Mouse (Mus musculus) heart, embryonic 11.5 days (tissue): ENCODE results near the gene Nos1ap. TPM values are rescaled to one million over a fixed set of nuclear protein-coding genes. Genes with fewer than 3 reads are reported as not detected.

Source experiments
- ATAC-seq: fragments of 200-750 bp; cut with Nextera tagmentation; replicated peaks from 2 replicates; pipeline ENCODE4 v1.8.0; 2017; ENCODE audit warnings: moderate library complexity; ENCODE audit not compliant: insufficient number of reproducible peaks, low FRiP score, low TSS enrichment
- H3K27ac ChIP-seq: fragments of 300-500 bp; sonication (generic); 2 replicates; pipeline ENCODE4 v1.5.1; 2014; ENCODE audit warnings: mild to moderate bottlenecking, low read depth, low read length
- H3K27me3 ChIP-seq: fragments of 300-500 bp; sonication (generic); 2 replicates; pipeline ENCODE4 v1.6.1; 2014; ENCODE audit warnings: mild to moderate bottlenecking, low read length, mixed read lengths; ENCODE audit not compliant: control insufficient read depth, insufficient read depth
- H3K36me3 ChIP-seq: fragments of 300-500 bp; sonication (generic); 2 replicates; pipeline ENCODE4 v1.6.1; 2014; ENCODE audit warnings: mild to moderate bottlenecking, low read length, moderate library complexity, mixed read lengths; ENCODE audit not compliant: control insufficient read depth, insufficient read depth
- H3K4me1 ChIP-seq: fragments of 300-500 bp; sonication (generic); 2 replicates; pipeline ENCODE4 v1.6.1; 2014; ENCODE audit warnings: low read length; ENCODE audit not compliant: control insufficient read depth, insufficient read depth
- H3K4me2 ChIP-seq: fragments of 300-500 bp; sonication (generic); 2 replicates; pipeline ENCODE4 v1.6.1; 2014; ENCODE audit warnings: mild to moderate bottlenecking, moderate library complexity
- H3K4me3 ChIP-seq: fragments of 300-500 bp; sonication (generic); 2 replicates; pipeline ENCODE4 v1.5.1; 2014; ENCODE audit warnings: low read depth, low read length
- H3K9ac ChIP-seq: fragments of 300-500 bp; sonication (generic); 2 replicates; pipeline ENCODE4 v1.6.1; 2014; ENCODE audit warnings: mild to moderate bottlenecking, low read depth, low read length, moderate library complexity
- H3K9me3 ChIP-seq: fragments of 300-500 bp; sonication (generic); replicated peaks from 2 replicates; pipeline ENCODE4 v1.6.1; 2016; ENCODE audit warnings: low read length; ENCODE audit not compliant: control insufficient read depth
- WGBS: fragments of 180-500 bp; shearing (Covaris S2); extraction: QIAGEN DNeasy Blood & Tissue Kit; methylation state at CpG from one replicate; pipeline ENCODE4 v1.1.7; 2014; ENCODE audit not compliant: insufficient replicate concordance; 5-methylcytosine and 5-hydroxymethylcytosine counted together
- polyA plus RNA-seq: library from polyadenylated mRNA; unstranded; fragments of >200 nt; fragmentation: Nextera tagmentation; extraction: Ambion mirVana; gene quantifications from 2 replicates; pipeline ENCODE4 v1.2.1, GENCODE M21; 2014

Gene Nos1ap
- polyA plus RNA-seq, 1 experiment from 2014 or later, result 15.5 TPM

GRCm38 (mm10) chr1:170564926-170565325, 24.7 kb downstream of the Nos1ap start:
- no peak overlapping the region for H3K4me3 ChIP-seq
- H3K27ac ChIP-seq, result no peak overlapping the region
- H3K9me3 ChIP-seq, result no peaks in the 10 kb centered on the region
- H3K27me3 ChIP-seq, result no peaks in the 10 kb centered on the region
- 83% methylated on average over 3 of the region's 3 CpGs for whole genome bisulfite sequencing
- ATAC-seq, result no peak
- H3K4me2 ChIP-seq, result no peak overlapping the region
- no peaks in the 10 kb centered on the region for H3K36me3 ChIP-seq
- H3K9ac ChIP-seq, result no peak overlapping the region
- no peaks in the 10 kb centered on the region for H3K4me1 ChIP-seq

GRCm38 (mm10) chr1:170562431-170562830, 27.2 kb downstream of the Nos1ap start:
- no peak overlapping the region for H3K9ac ChIP-seq
- H3K4me1 ChIP-seq, result no peaks in the 10 kb centered on the region
- no peak overlapping the region for H3K27ac ChIP-seq
- no peaks in the 10 kb centered on the region for H3K9me3 ChIP-seq
- 71% methylated on average over 1 of the region's 1 CpGs for WGBS
- H3K4me3 ChIP-seq, result no peak overlapping the region
- no peak overlapping the region for H3K4me2 ChIP-seq
- ATAC-seq, result no peak
- H3K36me3 ChIP-seq, result no peaks in the 10 kb centered on the region
- no peaks in the 10 kb centered on the region for H3K27me3 ChIP-seq

DNA sequence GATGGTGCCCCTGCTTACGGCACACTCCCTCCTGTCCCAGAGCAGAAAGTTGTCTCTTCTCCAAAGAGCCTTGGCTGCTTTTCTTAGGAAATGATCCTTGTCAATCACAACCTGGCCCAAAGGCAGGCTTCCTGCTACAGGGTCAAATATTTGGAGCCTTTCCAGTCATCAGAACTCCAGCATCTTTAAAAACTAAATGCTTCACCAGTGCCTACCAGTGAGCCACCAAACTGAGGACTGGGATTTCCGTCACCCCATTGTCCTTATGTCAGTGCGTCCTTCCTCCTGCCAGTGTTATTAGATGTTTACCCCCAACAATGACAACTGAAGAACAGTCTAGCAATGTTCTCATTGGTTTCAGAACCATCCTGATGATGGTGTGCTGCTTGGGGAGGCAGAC, 28.9 kb downstream of the Nos1ap start:
- no peaks in the 10 kb centered on the region for H3K9me3 ChIP-seq
- no peak overlapping the region for H3K4me2 ChIP-seq
- no peak for ATAC-seq
- no peak overlapping the region for H3K4me3 ChIP-seq
- H3K9ac ChIP-seq, result no peak overlapping the region
- no peaks in the 10 kb centered on the region for H3K27me3 ChIP-seq
- no peaks in the 10 kb centered on the region; the same call in none of the 2 replicates for H3K36me3 ChIP-seq
- H3K27ac ChIP-seq, result no peak overlapping the region
- WGBS, result 84% methylated on average over 3 of the region's 3 CpGs
- no peaks in the 10 kb centered on the region for H3K4me1 ChIP-seq

DNA sequence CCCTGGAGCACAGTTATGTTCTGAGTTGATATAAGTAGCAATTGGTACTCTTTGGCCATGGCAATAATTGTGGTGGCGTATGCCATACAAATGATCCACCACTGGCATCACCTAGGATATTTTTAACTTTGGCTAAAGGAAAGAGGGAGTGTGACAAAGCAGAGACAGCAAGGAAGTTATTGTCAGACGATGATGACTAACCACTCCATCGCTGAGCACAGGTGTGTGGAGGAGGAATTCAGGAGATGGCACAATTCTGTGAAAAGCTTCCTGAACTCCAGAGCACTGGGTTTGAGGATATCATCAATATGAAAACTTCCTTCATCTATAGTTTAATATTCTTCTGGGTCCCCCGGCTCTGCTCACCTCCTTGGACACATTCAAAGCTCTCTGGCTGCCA, 31.7 kb downstream of the Nos1ap start:
- Histone ChIP-seq H3K27me3 (no peaks in the 10 kb centered on the region), H3K4me2 (no peak overlapping the region), H3K4me3 (no peak overlapping the region), H3K9ac (no peak overlapping the region), H3K36me3 (no peaks in the 10 kb centered on the region; the same call in none of the 2 replicates), H3K27ac (no peak overlapping the region), H3K9me3 (no peaks in the 10 kb centered on the region), H3K4me1 (peaks cover 16% of the 10 kb centered on the region)
- no peak for ATAC-seq
- WGBS, result 86% methylated on average over 4 of the region's 4 CpGs

DNA sequence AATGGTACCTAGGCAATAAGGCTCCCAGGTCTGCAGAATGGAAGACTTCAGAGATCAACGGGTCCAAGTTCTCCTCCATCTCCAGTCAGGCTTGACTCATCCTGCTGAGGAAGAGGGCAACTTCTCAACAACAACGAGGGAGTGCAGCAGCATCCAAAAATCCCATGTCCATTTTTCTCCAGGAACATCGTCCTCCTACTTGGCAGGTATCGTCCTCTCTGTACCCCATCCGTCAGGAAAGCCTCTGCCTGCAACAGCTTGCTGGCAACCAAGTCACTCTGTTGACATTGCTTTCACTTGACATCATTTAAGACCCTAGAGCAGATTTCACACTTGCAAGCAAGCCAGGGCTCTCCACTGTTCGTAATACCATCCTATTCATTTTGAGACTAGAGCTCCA, 33.0 kb downstream of the Nos1ap start:
- H3K9me3 ChIP-seq, result 0 out of 2 replicates have a peak, but pooled peaks cover 3% of the 10 kb centered on the region
- no peak overlapping the region for H3K9ac ChIP-seq
- H3K4me1 ChIP-seq, result peaks cover 18% of the 10 kb centered on the region
- H3K27ac ChIP-seq, result no peak overlapping the region
- H3K36me3 ChIP-seq, result no peaks in the 10 kb centered on the region; the same call in none of the 2 replicates
- H3K4me2 ChIP-seq, result no peak overlapping the region
- WGBS, result 85% methylated on average over 6 of the region's 6 CpGs
- H3K27me3 ChIP-seq, result no peaks in the 10 kb centered on the region
- no peak for ATAC-seq
- no peak overlapping the region for H3K4me3 ChIP-seq

- WGBS, result 26% methylated on average over 3 of the region's 3 CpGs
- Histone ChIP-seq H3K4me1 (peaks cover 32% of the 10 kb centered on the region), H3K36me3 (no peaks in the 10 kb centered on the region; the same call in none of the 2 replicates), H3K27me3 (no peaks in the 10 kb centered on the region), H3K9me3 (0 out of 2 replicates have a peak, but pooled peaks cover 3% of the 10 kb centered on the region), H3K9ac (no peak overlapping the region), H3K4me2 (no peak overlapping the region), H3K4me3 (no peak overlapping the region), H3K27ac (no peak overlapping the region; the same call in 1 of the 2 replicates)
- ATAC-seq, result 0 out of 2 replicates have a peak, but pooled peaks have one; percentile 35
Measured at GRCm38 (mm10) chr1:170554939-170555293, 34.7 kb downstream of the Nos1ap start.

GRCm38 (mm10) chr1:170554235-170554938, 35.3 kb downstream of the Nos1ap start:
- no peak overlapping the region for H3K4me2 ChIP-seq
- H3K4me3 ChIP-seq, result no peak overlapping the region
- H3K9ac ChIP-seq, result no peak overlapping the region
- no peak for ATAC-seq
- 82% methylated on average over 4 of the region's 4 CpGs for WGBS
- H3K9me3 ChIP-seq, result 0 out of 2 replicates have a peak, but pooled peaks cover 3% of the 10 kb centered on the region
- H3K27ac ChIP-seq, result no peak overlapping the region
- peaks cover 32% of the 10 kb centered on the region for H3K4me1 ChIP-seq
- H3K36me3 ChIP-seq, result no peaks in the 10 kb centered on the region; the same call in none of the 2 replicates
- no peaks in the 10 kb centered on the region for H3K27me3 ChIP-seq

DNA sequence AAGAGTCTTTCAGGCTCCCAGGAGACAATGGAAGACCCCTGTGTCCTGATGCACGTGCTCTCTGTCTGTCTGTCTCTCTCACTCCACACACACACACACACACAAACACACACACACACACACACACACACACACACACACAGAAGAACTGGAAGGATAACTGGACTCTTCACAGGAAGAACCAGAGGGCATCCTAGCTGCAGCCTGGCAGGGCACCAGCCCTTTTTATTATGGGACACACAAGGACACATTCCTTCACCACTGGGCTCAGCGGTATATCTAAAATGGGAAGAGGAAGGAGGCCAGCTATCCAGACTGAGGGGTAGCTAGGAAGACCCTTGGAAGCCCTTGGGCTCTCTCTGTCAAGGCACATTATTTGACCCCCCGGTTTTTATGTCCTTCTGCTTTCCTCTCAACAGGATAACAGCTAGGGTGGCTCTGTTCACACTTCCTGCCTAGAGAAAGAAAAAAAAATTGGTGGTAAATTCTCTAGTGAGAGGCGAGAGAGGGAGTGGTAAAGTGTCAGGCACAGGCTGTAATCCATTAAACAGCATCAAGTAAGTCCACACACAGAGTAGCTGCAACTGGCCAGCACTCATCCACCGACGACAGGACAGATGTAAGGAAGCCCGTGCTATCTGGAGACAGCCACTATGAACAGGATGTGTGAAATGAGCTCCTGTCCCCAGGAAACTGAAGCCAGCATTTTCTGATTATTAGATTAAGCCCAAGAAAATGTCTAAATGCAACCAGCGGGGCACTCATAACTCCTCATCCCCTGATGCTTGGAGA, 38.8 kb downstream of the Nos1ap start:
- Histone ChIP-seq H3K27ac (peak overlapping the region; percentile 66), H3K9me3 (0 out of 2 replicates have a peak, but pooled peaks cover 3% of the 10 kb centered on the region), H3K4me2 (0 out of 2 replicates have a peak overlapping the region, but pooled peaks have one; percentile 15), H3K36me3 (no peaks in the 10 kb centered on the region), H3K9ac (no peak overlapping the region), H3K4me1 (peaks cover 35% of the 10 kb centered on the region), H3K4me3 (no peak overlapping the region), H3K27me3 (no peaks in the 10 kb centered on the region)
- 27% methylated on average over 8 of the region's 8 CpGs for WGBS
- 0 out of 2 replicates have a peak, but pooled peaks have one; percentile 55 for ATAC-seq
